Mouse (Mus musculus): ENCODE results near the gene Pgap1. TPM values are rescaled to one million over a fixed set of nuclear protein-coding genes. Genes with fewer than 3 reads are reported as not detected.

The Pgap1 gene
- total RNA-seq, 1 experiment, result 21.8 TPM

- DNase-seq (ENCODE audit: low read depth, low spot score), result no peak
- Histone ChIP-seq H3K9me3 (ENCODE audit: control insufficient read depth, insufficient read depth, low read depth, low read length) (no peaks in the 10 kb centered on the region), H3K9ac (ENCODE audit: insufficient read depth, low read depth, low read length, poor library complexity, severe bottlenecking) (no peak overlapping the region), H3K36me3 (ENCODE audit: control insufficient read depth, insufficient read depth, low read length, poor library complexity, severe bottlenecking) (no peaks in the 10 kb centered on the region), H3K27ac (ENCODE audit: insufficient read depth, low read depth, low read length, poor library complexity, severe bottlenecking) (no peak overlapping the region), H3K4me1 (ENCODE audit: control insufficient read depth in 2 of 2, insufficient read depth in 2 of 2, low read length in 2 of 2, poor library complexity in 1 of 2) (no peaks in the 10 kb centered on the region), H3K4me3 (ENCODE audit: insufficient read depth in 1 of 2, low read depth in 1 of 2, low read length in 2 of 2, poor library complexity in 1 of 2, severe bottlenecking in 1 of 2) (no peak overlapping the region)
- TF ChIP-seq ZNF384 (IDR thresholded peaks at IDR 0.05; ENCODE audit: low read depth, low read length) (no peak), HCFC1 (IDR thresholded peaks at IDR 0.05; ENCODE audit: borderline replicate concordance, insufficient read depth, low read length) (no peak), MAFK (IDR thresholded peaks at IDR 0.05; ENCODE audit: insufficient read depth, low read depth, low read length) (no peak), CHD2 (IDR thresholded peaks at IDR 0.05; ENCODE audit: low read depth, low read length) (no peak), ZC3H11A (IDR thresholded peaks at IDR 0.05; ENCODE audit: borderline replicate concordance, low read depth, low read length) (no peak)
- in situ Hi-C loops (cut with MboI; ENCODE audit: low sequenced_read_pairs in 2 of 2, unreplicated experiment in 2 of 2), result no loop called here
Measured at GRCm38 (mm10) chr1:54563923-54564322, 6.4 kb upstream of the Pgap1 start.

DNA sequence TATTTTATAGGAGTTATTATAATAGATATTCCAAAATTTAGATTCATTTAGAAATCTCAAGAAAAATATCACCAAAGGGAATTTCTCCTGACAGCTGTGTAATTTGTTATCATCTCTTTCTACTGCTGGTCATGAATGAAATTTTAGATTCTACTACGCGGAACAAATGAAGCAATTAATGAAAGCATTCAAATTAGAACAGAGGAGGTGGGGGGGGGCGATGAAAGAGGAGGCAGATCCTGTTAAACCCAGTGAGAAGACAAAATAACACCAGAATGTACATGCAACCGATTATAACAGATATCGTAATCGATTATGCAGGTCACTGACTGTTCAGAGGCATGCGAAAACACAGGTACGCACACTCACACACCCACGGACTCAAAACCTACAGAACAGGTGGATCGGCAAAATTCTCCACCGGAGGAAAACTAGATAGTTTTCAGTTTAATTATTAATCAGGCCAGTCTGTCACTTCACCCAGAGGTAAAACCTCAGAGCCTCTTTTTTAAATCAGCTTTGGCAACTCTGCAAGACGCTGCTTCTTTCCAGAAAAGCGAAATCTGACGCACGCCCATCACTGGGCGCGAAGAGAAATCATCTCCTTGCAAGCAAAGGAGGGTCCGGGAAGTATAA, 780 bp downstream of the Pgap1 start:
- Histone ChIP-seq H3K4me3 (ENCODE audit: insufficient read depth in 1 of 2, low read depth in 1 of 2, low read length in 2 of 2, poor library complexity in 1 of 2, severe bottlenecking in 1 of 2) (peak overlapping the region; percentile 66 to 86), H3K36me3 (ENCODE audit: control insufficient read depth, insufficient read depth, low read length, poor library complexity, severe bottlenecking) (no peaks in the 10 kb centered on the region), H3K27ac (ENCODE audit: insufficient read depth, low read depth, low read length, poor library complexity, severe bottlenecking) (no peak overlapping the region), H3K4me1 (ENCODE audit: control insufficient read depth in 2 of 2, insufficient read depth in 2 of 2, low read length in 2 of 2, poor library complexity in 1 of 2) (no peaks in the 10 kb centered on the region; a peak in 2 of 4 replicates), H3K9me3 (ENCODE audit: control insufficient read depth, insufficient read depth, low read depth, low read length) (no peaks in the 10 kb centered on the region), H3K9ac (ENCODE audit: insufficient read depth, low read depth, low read length, poor library complexity, severe bottlenecking) (peak overlapping the region; percentile 32)
- no peak for DNase-seq (ENCODE audit: low read depth, low spot score)
- in situ Hi-C loops (cut with MboI; ENCODE audit: low sequenced_read_pairs in 2 of 2, unreplicated experiment in 2 of 2), result no loop called here
- TF ChIP-seq MAFK (IDR thresholded peaks at IDR 0.05; ENCODE audit: insufficient read depth, low read depth, low read length) (no peak), CHD2 (IDR thresholded peaks at IDR 0.05; ENCODE audit: low read depth, low read length) (no peak), ZC3H11A (IDR thresholded peaks at IDR 0.05; ENCODE audit: borderline replicate concordance, low read depth, low read length) (no peak), ZNF384 (IDR thresholded peaks at IDR 0.05; ENCODE audit: low read depth, low read length) (no peak), HCFC1 (IDR thresholded peaks at IDR 0.05; ENCODE audit: borderline replicate concordance, insufficient read depth, low read length) (no peak)

DNA sequence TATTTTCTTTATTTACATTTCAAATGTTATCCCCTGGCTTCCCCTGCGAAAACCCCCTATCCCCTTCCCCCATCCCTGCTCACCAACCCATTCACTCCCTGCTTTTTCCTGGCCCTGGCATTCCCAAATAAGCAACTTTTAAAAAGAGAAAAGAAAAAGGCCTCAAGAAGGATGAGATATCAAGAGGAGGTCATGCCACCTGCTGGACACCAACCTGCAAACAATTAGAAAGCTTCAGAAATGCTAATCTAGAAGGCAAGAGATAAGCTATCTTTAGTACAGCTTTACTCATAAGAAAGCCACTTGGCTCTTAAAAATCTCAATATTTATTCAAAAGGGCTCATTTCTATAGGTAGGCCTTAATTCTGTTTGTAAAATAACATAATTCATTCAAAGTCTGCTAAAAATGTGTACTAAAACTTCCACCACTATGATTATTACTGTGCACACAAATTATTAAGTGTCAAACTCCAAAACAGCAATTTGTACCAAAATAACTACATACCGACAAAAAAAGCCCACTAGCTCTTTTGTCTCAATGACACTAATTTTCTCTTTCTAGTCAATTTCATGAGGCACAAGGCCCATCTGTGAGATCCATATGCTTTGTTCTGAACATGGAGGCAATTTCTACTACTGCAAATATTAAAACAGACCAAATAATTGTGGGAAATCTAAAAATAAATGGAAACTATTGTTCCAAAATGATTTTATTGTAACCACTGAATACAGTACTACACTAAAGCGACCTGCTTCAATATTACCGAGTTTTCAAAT, 1.9 kb downstream of the Pgap1 start:
- Histone ChIP-seq H3K9me3 (ENCODE audit: control insufficient read depth, insufficient read depth, low read depth, low read length) (no peaks in the 10 kb centered on the region), H3K9ac (ENCODE audit: insufficient read depth, low read depth, low read length, poor library complexity, severe bottlenecking) (no peak overlapping the region), H3K36me3 (ENCODE audit: control insufficient read depth, insufficient read depth, low read length, poor library complexity, severe bottlenecking) (no peaks in the 10 kb centered on the region), H3K4me1 (ENCODE audit: control insufficient read depth in 2 of 2, insufficient read depth in 2 of 2, low read length in 2 of 2, poor library complexity in 1 of 2) (no peaks in the 10 kb centered on the region; a peak in 2 of 4 replicates), H3K4me3 (ENCODE audit: insufficient read depth in 1 of 2, low read depth in 1 of 2, low read length in 2 of 2, poor library complexity in 1 of 2, severe bottlenecking in 1 of 2) (no peak overlapping the region), H3K27ac (ENCODE audit: insufficient read depth, low read depth, low read length, poor library complexity, severe bottlenecking) (no peak overlapping the region)
- in situ Hi-C loops (cut with MboI; ENCODE audit: low sequenced_read_pairs in 2 of 2, unreplicated experiment in 2 of 2), result no loop called here
- DNase-seq (ENCODE audit: low read depth, low spot score), result no peak
- TF ChIP-seq CHD2 (IDR thresholded peaks at IDR 0.05; ENCODE audit: low read depth, low read length) (no peak), HCFC1 (IDR thresholded peaks at IDR 0.05; ENCODE audit: borderline replicate concordance, insufficient read depth, low read length) (no peak), ZC3H11A (IDR thresholded peaks at IDR 0.05; ENCODE audit: borderline replicate concordance, low read depth, low read length) (no peak), ZNF384 (IDR thresholded peaks at IDR 0.05; ENCODE audit: low read depth, low read length) (no peak), MAFK (IDR thresholded peaks at IDR 0.05; ENCODE audit: insufficient read depth, low read depth, low read length) (no peak)

DNA sequence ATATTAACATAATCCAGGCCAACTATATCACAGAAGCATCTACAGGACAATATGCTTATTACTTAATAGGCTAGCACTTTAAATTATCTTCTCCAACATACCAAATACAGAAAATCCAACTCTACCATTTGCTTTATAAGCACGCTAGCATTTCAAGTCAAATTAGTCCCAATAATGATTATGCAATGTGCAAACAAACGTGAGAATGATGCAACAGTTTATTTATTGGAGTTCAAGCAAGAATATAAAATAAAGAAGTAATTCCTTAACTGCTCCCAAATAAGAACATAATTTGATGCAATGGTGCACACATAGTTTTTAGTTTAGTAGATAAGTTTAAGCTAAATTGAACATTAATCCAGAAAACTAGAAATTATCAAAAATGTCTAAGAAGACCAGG, 4.9 kb downstream of the Pgap1 start:
- Histone ChIP-seq H3K36me3 (ENCODE audit: control insufficient read depth, insufficient read depth, low read length, poor library complexity, severe bottlenecking) (no peaks in the 10 kb centered on the region), H3K4me1 (ENCODE audit: control insufficient read depth in 2 of 2, insufficient read depth in 2 of 2, low read length in 2 of 2, poor library complexity in 1 of 2) (no peaks in the 10 kb centered on the region; a peak in 2 of 4 replicates), H3K9ac (ENCODE audit: insufficient read depth, low read depth, low read length, poor library complexity, severe bottlenecking) (no peak overlapping the region), H3K4me3 (ENCODE audit: insufficient read depth in 1 of 2, low read depth in 1 of 2, low read length in 2 of 2, poor library complexity in 1 of 2, severe bottlenecking in 1 of 2) (no peak overlapping the region), H3K27ac (ENCODE audit: insufficient read depth, low read depth, low read length, poor library complexity, severe bottlenecking) (no peak overlapping the region), H3K9me3 (ENCODE audit: control insufficient read depth, insufficient read depth, low read depth, low read length) (no peaks in the 10 kb centered on the region)
- DNase-seq (ENCODE audit: low read depth, low spot score), result no peak
- in situ Hi-C loops (cut with MboI; ENCODE audit: low sequenced_read_pairs in 2 of 2, unreplicated experiment in 2 of 2), result no loop called here
- no peak for TF ChIP-seq MAFK (IDR thresholded peaks at IDR 0.05; ENCODE audit: insufficient read depth, low read depth, low read length)
